24 mouse cellular contexts compared by ENCODE assay signal in genomic region chr5:42164731-42165130, GRCm38 (mm10).
DNase-seq lines count a peak whose midpoint lies in the region; ATAC-seq and TF ChIP-seq lines count a peak whose summit lies in the region.
"Had no signal": no experiment of that assay in that cellular context is flagged by ENCODE, and none has a peak within 500 bp of the region (broad histone marks: within the 10 kb centered on the region; RNA-seq: fewer than 3 reads in every experiment).

No protein-coding gene starts in this region.

- 0 out of 2 replicates have a peak, but pooled peaks have one; percentile 51 for ATAC-seq in hindbrain, embryonic 15.5 days (ENCODE audit: low FRiP score, low read depth)
- no peak for ATAC-seq in midbrain, postnatal 0 days (ENCODE audit: low FRiP score)
- no peak for ATAC-seq in liver, postnatal 0 days
- ATAC-seq: forebrain, embryonic 16.5 days; intestine, postnatal 0 days had no signal

- no peak for TF ChIP-seq CTCF in midbrain, postnatal 0 days (IDR thresholded peaks at IDR 0.05)
- no peak for TF ChIP-seq CTCF in liver, postnatal 0 days (IDR thresholded peaks at IDR 0.05; ENCODE audit: low read depth)

- no peak overlapping the region for H3K4me2 ChIP-seq in hindbrain, embryonic 15.5 days
- H3K4me2 ChIP-seq in midbrain, postnatal 0 days (ENCODE audit: low read depth, low read length, poor library complexity, severe bottlenecking), result no peak overlapping the region
- no peak overlapping the region for H3K4me2 ChIP-seq in liver, postnatal 0 days (ENCODE audit: low read depth, low read length)
- H3K4me2 ChIP-seq: embryonic facial prominence, embryonic 12.5 days; heart, embryonic 15.5 days; limb, embryonic 12.5 days; neural tube, embryonic 12.5 days had no signal

- peak; percentile 8 for DNase-seq in embryo, embryonic 11 days
- no peak for DNase-seq in embryo, embryonic 9.5 days (ENCODE audit: extremely low spot score)
- peak; percentile 76 for DNase-seq in Muller cell, postnatal 12 days (ENCODE audit: inconsistent ontology term)
- DNase-seq in midbrain, postnatal 0 days (ENCODE audit: low spot score), result peak; percentile 34
- no peak for DNase-seq in liver, postnatal 0 days
- DNase-seq in frontal cortex, postnatal 10 days (ENCODE audit: low spot score in 2 of 2), result no peak
- DNase-seq in ovary, postnatal 36 days (ENCODE audit: low spot score), result no peak
- DNase-seq: adrenal gland, postnatal 25 days; cerebellum, adult 18-20 months; cerebellum, postnatal 25 days; gastrocnemius, postnatal 36 days; right cerebral cortex, postnatal 4 days; thymus, postnatal 14 days had no signal

- no peaks in the 10 kb centered on the region for H3K36me3 ChIP-seq in hindbrain, embryonic 15.5 days
- no peaks in the 10 kb centered on the region for H3K36me3 ChIP-seq in midbrain, postnatal 0 days (ENCODE audit: insufficient read depth, low read length)
- H3K36me3 ChIP-seq in liver, postnatal 0 days (replicated peaks; ENCODE audit: insufficient read depth, low read length), result no peaks in the 10 kb centered on the region
- H3K36me3 ChIP-seq: embryonic facial prominence, embryonic 12.5 days; G1E; heart, embryonic 15.5 days; limb, embryonic 12.5 days; neural tube, embryonic 12.5 days had no signal

- WGBS in hindbrain, embryonic 15.5 days, result 52% methylated on average over 2 of the region's 2 CpGs
- WGBS in midbrain, postnatal 0 days, result 57% methylated on average over 2 of the region's 2 CpGs
- WGBS in liver, postnatal 0 days (ENCODE audit: insufficient replicate concordance), result 60% methylated on average over 2 of the region's 2 CpGs

- no peak overlapping the region for H3K9ac ChIP-seq in hindbrain, embryonic 15.5 days
- H3K9ac ChIP-seq in midbrain, postnatal 0 days (replicated peaks; ENCODE audit: low read length, poor library complexity, severe bottlenecking), result no peak overlapping the region
- H3K9ac ChIP-seq in liver, postnatal 0 days (replicated peaks), result no peak overlapping the region
- H3K9ac ChIP-seq: embryonic facial prominence, embryonic 12.5 days; heart, embryonic 15.5 days; limb, embryonic 12.5 days; liver, embryonic 14.5 days; neural tube, embryonic 12.5 days had no signal

- 0 out of 2 replicates have a peak, but pooled peaks cover 4% of the 10 kb centered on the region for H3K4me1 ChIP-seq in hindbrain, embryonic 15.5 days (replicated peaks)
- H3K4me1 ChIP-seq in midbrain, postnatal 0 days (ENCODE audit: insufficient read depth, low read length), result no peaks in the 10 kb centered on the region
- H3K4me1 ChIP-seq in liver, postnatal 0 days (ENCODE audit: insufficient read depth), result no peaks in the 10 kb centered on the region
- H3K4me1 ChIP-seq: embryonic facial prominence, embryonic 12.5 days; heart, embryonic 15.5 days; limb, embryonic 12.5 days; neural tube, embryonic 12.5 days had no signal

- no peak for TF ChIP-seq EP300 in liver, postnatal 0 days (IDR thresholded peaks at IDR 0.05; ENCODE audit: low read depth)

- peak overlapping the region; percentile 10; the same call in 1 of the 2 replicates for H3K27ac ChIP-seq in hindbrain, embryonic 15.5 days (replicated peaks)
- no peak overlapping the region for H3K27ac ChIP-seq in midbrain, postnatal 0 days (ENCODE audit: low read depth, low read length)
- H3K27ac ChIP-seq in liver, postnatal 0 days (ENCODE audit: low read depth), result no peak overlapping the region
- H3K27ac ChIP-seq: embryonic facial prominence, embryonic 12.5 days; heart, embryonic 15.5 days; limb, embryonic 12.5 days; liver, embryonic 14.5 days; macrophage; neural tube, embryonic 12.5 days; stomach, postnatal 0 days had no signal

- no peak overlapping the region for H3K4me3 ChIP-seq in hindbrain, embryonic 15.5 days
- H3K4me3 ChIP-seq in midbrain, postnatal 0 days (ENCODE audit: low read depth, low read length), result no peak overlapping the region
- no peak overlapping the region for H3K4me3 ChIP-seq in liver, postnatal 0 days (ENCODE audit: low read depth, low read length)
- H3K4me3 ChIP-seq: embryonic facial prominence, embryonic 12.5 days; heart, embryonic 15.5 days; limb, embryonic 12.5 days; neural tube, embryonic 12.5 days had no signal

- no peaks in the 10 kb centered on the region for H3K9me3 ChIP-seq in hindbrain, embryonic 15.5 days
- H3K9me3 ChIP-seq in midbrain, postnatal 0 days (ENCODE audit: low read length), result no peaks in the 10 kb centered on the region
- H3K9me3 ChIP-seq in liver, postnatal 0 days (ENCODE audit: low read length), result no peaks in the 10 kb centered on the region
- H3K9me3 ChIP-seq: embryonic facial prominence, embryonic 12.5 days; G1E; heart, embryonic 15.5 days; neural tube, embryonic 12.5 days had no signal

- no peaks in the 10 kb centered on the region for H3K27me3 ChIP-seq in hindbrain, embryonic 15.5 days
- no peaks in the 10 kb centered on the region for H3K27me3 ChIP-seq in midbrain, postnatal 0 days (ENCODE audit: insufficient read depth, low read length)
- no peaks in the 10 kb centered on the region for H3K27me3 ChIP-seq in liver, postnatal 0 days (ENCODE audit: insufficient read depth, low read length)
- H3K27me3 ChIP-seq: embryonic facial prominence, embryonic 12.5 days; heart, embryonic 15.5 days; limb, embryonic 12.5 days; neural tube, embryonic 12.5 days had no signal

Comparison
In these comparisons a context has a peak if more than half of its experiments do, and no peak if none do; other contexts are left out.
1. DNase-seq: peak in embryo, embryonic 11 days (single experiment), Muller cell, postnatal 12 days (single experiment) and midbrain, postnatal 0 days (single experiment); none in embryo, embryonic 9.5 days (single experiment), liver, postnatal 0 days (single experiment), frontal cortex, postnatal 10 days (0 of 2) and ovary, postnatal 36 days (single experiment).